Mouse (Mus musculus): ENCODE measurements at regions not wholly inside any gene's neighbourhood (a gene's known extent, or its start where the extent isn't known, plus 50 kb on each side); places are given as distances from the start of the nearest gene placed in this dataset.

DNA sequence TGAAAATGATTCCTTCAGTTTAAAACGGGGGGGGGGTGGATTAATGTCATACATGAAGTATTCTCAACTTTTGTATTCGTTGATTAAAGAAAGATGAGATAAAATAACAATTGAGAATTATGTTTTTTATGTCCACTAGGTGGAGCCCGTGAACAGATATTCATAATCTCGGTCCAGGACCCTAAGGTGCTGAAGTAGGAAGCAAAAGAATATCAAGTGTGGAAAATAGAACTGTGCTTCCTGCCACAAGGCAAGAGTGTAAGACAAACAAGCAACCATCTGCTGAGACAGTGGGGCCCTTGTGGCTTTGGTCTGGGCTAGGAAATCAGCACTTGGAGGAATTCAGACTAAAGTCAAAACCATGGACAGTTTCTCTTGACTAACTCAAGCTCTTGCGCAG is 50.9 kb upstream of the Kap start:
- intact Hi-C loops (cut with DNase I): loop anchor here (2.0 to 5.0 kb wide), 3 partner anchors 58 to 498 kb away; no protein-coding TSS in a partner anchor
- DNase-seq: no peak

DNA sequence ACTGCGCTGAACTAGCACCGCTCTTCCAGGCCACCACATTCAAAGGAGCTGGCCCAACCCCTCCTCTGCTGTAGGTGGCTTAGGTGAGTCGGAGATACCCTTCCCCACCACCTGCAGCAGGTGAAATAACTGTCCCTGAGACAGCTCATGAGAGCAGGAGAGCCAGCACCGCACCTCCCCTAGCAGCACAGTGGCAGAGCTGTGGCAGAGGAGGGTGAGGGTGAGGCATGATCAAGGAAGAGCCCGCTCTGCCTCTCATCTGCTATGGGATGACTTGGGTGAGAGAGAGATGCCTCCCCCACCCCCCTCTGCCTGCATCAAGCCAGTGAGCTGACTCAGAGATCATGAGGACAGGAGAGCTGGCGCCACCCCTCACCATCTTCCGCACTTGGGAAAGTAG is 81.1 kb upstream of the Kap start:
- intact Hi-C loops (cut with DNase I): no loop called here
- no peak for DNase-seq

DNA sequence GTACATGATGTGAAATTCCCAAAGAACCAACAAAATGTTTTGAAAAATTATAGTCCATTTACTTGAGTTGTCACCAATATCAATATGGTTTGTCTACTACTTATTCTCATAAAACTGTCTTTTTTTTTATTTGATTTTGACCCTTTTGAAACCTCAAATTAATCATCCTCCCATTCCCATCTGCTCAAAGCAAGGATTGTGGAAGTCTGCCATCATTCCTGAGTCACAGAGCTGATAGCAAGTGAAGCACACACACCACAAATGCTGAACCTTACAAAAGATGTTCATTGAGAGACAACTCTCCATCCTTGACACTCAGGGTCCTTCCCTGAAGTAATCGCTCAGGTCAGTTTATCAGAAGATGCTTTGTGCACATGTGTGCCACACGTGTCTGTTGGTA is 82.1 kb upstream of the Kap start:
- intact Hi-C loops (cut with DNase I): no loop called here
- no peak for DNase-seq

DNA sequence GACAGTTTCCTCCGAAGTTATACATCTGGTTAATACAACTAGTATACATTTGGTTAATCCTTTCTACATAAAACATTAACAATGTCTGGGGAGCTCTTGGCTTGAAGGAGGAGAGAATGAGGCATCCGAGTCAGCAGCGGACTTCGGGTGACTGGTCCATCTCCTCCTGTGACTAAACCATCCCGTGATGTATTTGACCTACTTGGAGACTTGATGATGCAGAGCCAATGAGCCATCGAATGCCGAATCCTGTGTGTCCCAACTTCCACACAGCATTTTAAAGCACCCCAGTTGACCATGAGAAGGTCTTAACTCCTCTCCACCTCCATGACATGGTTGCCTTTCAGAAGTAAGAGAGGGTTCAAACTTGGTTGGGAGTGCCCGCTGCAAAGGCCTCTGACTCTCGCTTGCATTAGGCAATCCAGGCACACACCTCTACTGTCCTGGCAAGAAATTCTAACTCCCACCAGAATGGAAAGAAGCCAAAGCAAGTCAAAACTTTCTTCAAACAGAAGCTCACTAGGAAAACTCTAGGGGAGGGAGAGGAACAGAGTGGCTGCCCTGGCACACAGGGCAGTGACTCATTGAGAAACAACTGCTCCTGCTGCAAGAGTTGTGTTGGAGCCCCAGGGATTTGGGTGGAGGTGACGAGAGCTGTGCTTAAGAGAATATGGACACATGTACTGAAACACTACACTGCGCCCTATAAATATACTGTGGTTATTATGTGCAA is 75.4 kb upstream of the Etv6 start:
- no peak for DNase-seq

DNA sequence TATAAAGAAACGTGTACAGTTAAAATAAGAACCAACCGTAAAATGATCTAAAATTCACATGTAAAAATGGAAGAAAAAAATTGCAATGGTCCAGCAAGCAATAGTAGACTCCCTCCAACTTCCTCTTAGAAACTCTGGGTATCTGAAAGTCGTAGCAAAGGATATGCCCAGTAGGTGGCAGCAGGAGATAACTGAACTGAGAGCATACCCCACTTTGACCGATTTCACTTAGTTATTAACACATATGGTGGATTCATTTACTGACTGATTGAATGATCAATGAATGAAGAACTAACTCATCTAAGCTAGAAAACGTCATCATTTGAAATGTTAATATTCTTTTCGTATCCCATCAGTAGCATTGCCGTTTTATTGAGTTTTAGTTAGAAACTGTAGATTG is 74.8 kb upstream of the Etv6 start:
- DNase-seq: peak; percentile 74 to 76
- intact Hi-C loops (cut with DNase I): loop anchor here (1.0 to 10.0 kb wide), 5 partner anchors 58 to 654 kb away; partner anchors contain the start of gene Etv6

More for the DNA sequence above, 75.4 kb upstream of the Etv6 start:
- intact Hi-C loops (cut with DNase I): loop anchor here (1.0 to 10.0 kb wide), 5 partner anchors 58 to 655 kb away; partner anchors contain the start of gene Etv6

DNA sequence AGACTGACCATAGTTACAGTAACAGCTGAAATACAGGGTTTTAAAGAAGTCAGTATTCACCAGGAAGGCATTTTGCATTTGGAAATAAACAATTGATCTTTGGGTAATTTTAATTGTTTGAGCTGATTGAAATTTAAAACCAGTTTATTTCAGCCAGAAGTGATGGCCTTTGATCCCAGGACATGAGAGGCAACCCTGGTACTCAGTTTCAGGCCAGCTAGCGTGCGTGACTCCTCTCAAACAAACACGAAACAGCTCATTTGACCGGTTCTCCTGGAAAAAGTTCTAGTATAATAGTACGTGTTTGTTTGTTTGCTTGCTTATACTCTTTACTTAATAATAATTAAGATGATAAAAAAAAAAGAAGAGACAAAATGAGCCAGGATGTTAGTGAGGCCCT is 72.9 kb upstream of the Etv6 start:
- DNase-seq: no peak
- intact Hi-C loops (cut with DNase I): loop anchor here (2.0 to 10.0 kb wide), 4 partner anchors 60 to 652 kb away; no protein-coding TSS in a partner anchor

DNA sequence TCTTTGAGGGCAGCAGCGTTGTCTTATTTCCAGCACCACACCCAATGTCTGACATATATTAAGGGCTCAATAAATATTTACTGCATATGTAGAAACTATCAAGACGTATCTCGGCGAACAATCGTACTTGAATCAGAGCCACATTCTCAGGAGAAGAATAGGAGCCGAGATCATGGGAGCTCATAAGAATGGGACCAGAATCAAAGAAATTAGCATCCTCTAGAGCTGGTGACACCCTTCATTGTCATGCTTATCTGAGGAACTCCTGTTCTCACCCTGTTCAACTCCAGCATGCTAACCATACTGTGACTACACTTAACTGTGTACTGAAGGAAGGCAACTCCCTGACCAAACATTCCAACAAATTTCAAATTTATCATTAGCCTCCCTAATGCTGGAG is 72.2 kb upstream of the Etv6 start:
- DNase-seq: no peak
- intact Hi-C loops (cut with DNase I): loop anchor here (2.0 to 10.0 kb wide), 4 partner anchors 61 to 652 kb away; no protein-coding TSS in a partner anchor

DNA sequence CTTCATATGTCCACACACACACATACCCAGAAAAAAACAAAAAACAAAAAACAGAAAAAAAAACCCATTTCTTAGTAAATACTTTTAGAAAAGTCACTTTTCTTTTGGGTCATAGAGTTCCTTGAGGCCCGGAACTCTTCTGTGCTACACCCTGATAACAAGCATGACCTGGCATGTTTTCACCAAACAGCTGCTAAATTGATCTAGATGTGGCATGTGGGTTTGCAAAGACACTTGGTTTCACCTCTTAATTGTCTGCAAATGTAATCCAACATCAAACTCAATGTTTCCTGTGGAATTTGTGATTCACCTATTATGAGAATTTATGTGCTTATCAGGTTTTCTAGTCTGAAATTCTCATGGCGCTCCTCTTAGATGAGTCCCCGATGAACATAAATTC is 68.2 kb upstream of the Etv6 start:
- no peak for DNase-seq
- intact Hi-C loops (cut with DNase I): loop anchor here (10.0 kb wide), 1 partner anchor 648 kb away; no protein-coding TSS in a partner anchor

DNA sequence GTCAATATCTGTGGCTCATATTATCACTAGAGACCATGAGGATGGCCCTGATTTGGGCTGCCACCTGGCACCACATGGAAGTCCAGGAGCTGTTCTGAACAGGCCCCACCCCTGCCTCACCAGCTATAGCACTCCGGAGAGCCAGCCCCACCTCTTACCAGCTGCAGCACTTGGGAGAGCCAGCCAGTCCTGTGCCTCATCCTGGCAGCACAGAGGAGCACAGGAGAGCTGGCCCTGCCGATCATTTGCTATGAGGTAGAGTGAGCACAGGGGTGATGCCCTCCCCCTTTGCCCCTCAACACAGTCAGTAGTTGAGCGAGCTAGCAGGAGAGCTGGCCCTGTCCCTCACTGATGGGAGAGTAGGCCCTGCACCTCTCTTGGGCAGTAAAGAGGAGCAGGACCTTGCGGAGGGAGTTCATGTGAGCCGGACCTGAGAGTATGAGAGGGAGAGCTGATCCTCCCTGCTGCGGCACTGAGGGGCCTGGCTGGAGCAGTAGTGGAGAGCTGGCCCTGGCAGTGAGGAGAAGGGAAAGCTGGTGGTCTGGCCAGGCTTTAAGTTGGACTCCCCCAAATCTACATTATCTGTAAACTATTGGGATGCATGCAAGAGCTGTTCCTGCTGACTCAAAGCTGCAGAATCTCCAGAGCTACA is 63.3 kb upstream of the Etv6 start:
- DNase-seq: no peak
- intact Hi-C loops (cut with DNase I): no loop called here

DNA sequence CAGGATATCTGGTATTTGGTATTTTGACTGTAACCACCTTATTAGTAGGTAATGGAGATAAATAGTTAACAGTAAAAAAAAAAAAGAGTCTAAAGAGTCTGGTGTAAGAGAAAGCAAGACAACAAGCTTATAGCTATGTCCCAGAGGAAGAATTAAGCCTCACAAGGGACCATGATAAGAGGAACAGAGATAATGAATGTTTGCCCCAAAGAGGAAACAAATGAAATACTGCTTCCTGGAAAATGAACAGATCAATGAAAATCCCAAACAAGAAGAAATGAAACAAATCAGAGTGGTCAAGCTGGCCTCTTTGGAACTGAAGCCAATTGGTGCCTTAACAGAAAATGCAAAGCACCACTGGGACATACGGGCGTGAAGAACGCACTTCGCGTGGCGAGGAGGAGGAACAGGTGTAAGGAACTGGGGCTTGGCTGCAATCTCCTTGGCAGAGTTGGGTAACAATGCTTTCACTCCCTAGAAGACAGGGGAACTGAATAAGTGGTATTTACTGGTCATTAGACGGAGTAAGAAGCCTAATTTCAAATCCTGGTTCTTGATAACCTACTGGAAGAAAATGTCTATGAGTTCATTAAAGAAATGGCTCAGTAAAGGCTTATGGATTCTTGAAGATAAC is 62.2 kb upstream of the Etv6 start:
- DNase-seq: no peak
- intact Hi-C loops (cut with DNase I): no loop called here

DNA sequence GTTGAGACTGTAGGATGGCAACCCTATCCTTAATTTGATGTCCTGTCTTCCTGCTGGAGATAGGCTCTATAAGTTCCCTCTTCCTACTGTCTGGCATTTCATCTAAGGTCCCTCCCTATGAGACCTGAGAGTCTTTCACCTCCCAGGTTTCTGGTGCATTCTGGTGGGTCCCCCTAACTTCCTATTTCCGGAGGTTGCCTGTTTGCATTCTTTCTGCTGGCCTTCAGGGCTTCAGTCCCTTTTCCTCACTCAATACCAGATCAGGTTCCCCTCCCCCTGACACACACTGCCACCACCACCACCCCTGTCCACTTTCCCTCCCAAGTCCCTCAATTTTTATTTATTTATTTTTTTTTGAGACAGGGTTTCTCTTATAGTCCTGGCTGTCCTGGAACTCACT is 59.5 kb upstream of the Etv6 start:
- intact Hi-C loops (cut with DNase I): no loop called here
- DNase-seq: no peak

DNA sequence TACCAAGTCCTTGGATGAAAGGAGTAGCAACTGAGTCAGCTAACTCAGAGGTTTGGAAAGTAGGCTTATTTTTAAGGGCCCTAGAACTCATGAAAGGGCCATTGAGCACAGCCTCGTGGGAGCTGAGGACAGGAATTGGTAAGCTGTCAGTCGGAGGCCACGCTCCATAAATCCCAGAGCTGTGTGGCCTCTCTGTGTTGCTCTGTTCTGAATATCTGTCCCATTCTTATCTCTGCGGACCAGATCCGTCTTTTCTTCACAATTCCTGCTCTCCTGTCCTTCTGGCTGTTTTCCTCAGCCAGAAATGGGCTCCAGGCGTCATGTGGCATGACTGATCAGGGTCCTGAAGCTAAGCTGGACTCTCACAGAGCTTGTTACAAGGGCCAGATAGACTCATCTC is 58.6 kb upstream of the Etv6 start:
- intact Hi-C loops (cut with DNase I): no loop called here
- no peak for DNase-seq

DNA sequence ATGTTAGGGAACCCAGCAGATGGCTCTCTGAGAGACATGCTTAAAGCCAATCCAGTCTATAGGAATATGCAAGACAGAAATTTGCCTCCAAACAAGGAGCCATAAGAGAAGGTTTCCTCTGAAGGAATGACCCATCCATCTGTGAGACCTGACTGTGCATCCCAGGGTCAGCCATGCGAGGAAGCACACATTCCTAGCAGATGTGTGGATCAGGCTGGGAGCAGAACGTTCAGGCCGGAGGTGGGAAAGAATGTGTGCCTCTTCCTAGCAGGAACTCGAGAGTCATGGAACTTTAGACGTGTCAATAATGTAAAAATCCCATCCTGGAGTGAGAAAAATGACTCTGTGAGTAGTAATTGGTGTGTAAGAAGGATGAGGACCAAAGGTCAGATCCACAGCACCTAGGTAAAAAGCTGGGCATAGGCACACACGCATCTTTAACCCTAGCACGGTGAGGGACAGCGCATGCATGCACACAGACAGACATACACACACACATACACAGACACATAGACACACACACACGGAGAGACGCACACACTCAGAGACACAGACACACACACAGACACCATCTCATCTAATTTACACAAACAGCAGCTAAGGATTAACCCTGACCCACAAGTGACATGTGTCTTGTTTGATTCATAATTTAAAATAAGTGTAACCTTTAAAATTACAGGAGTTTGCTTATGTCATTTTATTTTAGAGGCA is 51.5 kb upstream of the Etv6 start:
- intact Hi-C loops (cut with DNase I): no loop called here
- no peak for DNase-seq

DNA sequence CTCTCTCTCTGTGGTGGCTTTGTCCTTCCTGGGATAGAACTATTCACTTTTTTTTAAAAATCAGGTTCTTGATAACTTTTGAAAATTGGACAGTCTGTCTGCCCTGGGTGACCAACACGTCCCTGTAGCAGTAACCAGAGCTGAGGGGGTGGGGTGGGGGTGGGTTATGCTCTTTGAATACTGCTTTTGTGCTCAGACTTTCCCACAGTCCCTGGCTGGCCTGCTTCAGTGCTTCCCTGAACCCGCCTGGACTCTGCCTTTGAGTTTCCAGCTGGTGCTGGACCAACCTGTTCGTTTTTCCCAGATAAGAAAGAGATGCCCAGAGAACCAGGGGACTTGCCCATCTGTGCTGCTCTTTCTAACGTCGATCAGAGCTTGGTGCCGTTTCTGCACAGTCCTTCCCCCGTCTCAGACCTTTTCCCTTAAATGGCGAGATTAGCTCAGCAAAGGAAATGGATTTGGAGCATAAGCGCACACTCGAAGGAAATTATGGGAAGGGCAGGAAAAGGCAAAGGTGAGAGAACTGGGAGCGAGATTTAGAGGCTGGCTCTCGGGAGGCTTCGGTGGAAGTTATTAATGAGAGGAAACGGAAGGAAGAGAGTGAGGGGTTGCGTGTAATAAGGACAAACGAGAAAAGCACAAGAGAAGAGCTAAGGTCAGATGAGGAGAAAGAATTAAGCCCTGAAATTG is 50.7 kb upstream of the Etv6 start:
- intact Hi-C loops (cut with DNase I): loop anchor here (1.0 kb wide), 1 partner anchor 50 kb away; the partner anchor contains the start of gene Etv6

More for the DNA sequence above, 50.7 kb upstream of the Etv6 start:
- peak; percentile 13 to 20 for DNase-seq

All from heart, postnatal 36 days (tissue).